Mouse (Mus musculus): ENCODE measurements around the gene Sap30bp.
A peak's percentile ranks its signal among the peaks of the same experiment; 100 is the strongest.

Gene Sap30bp

DNA sequence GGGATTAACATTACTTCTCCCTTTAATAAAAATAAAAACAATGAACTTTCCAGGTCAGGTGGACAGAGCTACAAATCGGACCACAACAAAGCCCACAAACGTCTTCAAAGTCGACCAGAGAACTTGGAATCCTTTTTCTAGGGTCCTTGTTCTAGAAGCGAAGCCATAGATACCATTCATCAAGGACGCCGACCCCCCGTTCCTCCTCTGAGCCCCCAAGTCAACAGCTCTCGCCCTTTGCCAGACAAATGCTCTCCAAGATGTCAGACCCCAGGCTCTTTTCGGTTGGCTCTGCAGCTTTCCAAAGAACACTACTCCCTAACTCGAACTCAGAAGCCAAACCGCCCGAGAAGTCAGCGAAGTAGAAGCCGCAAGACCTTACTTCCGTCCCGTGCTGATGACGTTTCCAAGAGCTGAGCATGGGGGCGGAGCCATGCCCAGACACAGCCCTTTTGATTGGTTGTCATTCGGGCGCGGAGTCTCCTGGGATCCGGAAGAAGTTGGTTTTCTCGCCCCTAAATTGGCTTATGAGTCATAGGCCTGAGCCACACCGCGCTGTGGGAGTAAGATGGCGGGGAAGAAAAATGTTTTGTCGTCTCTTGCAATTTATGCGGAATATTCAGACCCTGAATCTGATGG is at the start of gene Sap30bp, which contains the start of gene Recql5:
Gene Sap30bp (plus strand): TSS at position 175 of the 639 bp plus-strand sequence.
Gene Recql5 (minus strand): TSS at position 370 of the 639 bp plus-strand sequence.
- peak; percentile 97 for DNase-seq (ENCODE audit: low read depth, low spot score)

GRCm38 (mm10) chr11:115884361-115884760 is 48.7 kb upstream of the Sap30bp start:
- no peak for DNase-seq (ENCODE audit: low read depth, low spot score)

DNA sequence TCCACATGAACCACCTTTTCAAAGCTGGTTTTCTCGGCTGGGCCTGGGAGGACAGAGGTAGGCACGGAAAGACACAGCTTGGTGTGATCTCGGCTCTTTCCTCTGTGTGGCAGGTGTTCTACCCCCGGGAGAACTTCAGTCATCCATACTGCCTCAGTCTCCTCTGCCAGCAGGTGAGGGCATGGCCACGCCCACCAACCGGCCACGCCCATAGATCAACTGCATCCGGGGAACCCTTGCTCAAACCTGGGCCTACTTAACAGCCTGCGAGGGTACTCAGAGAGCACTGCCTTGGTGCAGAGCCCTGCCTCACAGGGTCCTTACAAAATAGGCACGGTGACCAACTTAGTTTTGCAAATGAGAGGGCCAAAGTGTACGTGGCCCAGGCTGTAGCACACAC is 47.8 kb upstream of the Sap30bp start:
- no peak for DNase-seq (ENCODE audit: low read depth, low spot score)

GRCm38 (mm10) chr11:115886446-115886845 is 46.6 kb upstream of the Sap30bp start:
- no peak for DNase-seq (ENCODE audit: low read depth, low spot score)

- DNase-seq (ENCODE audit: low read depth, low spot score): no peak
Measured at GRCm38 (mm10) chr11:115888020-115888419, 45.1 kb upstream of the Sap30bp start.

GRCm38 (mm10) chr11:115889159-115889558 is 43.9 kb upstream of the Sap30bp start:
- DNase-seq (ENCODE audit: low read depth, low spot score): no peak

- DNase-seq (ENCODE audit: low read depth, low spot score): no peak
Measured at GRCm38 (mm10) chr11:115892213-115892612, 40.9 kb upstream of the Sap30bp start.

GRCm38 (mm10) chr11:115893071-115893470 is 40.0 kb upstream of the Sap30bp start:
- DNase-seq (ENCODE audit: low read depth, low spot score): no peak

- no peak for DNase-seq (ENCODE audit: low read depth, low spot score)
Measured at GRCm38 (mm10) chr11:115894755-115895520, 38.1 kb upstream of the Sap30bp start.

DNA sequence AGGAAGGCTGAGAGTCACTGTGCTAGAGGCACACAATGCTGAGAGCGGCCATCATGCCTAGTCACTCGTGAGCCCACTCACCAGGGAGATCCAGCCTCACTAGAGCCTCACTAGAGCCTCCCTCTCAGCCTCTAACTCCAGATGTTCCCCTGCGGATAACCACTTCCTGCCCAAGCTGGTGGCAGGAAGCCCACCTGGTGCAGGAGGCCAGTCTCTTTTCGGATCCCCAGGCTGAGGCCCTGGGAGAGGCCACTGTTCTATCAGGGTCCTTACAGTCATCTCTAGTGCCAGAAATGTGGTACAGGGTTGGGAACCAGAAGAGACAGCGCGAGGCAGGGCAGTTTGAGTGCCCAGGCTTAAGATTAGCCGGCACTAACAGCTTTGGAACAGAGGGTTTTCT is 34.6 kb upstream of the Sap30bp start:
- DNase-seq (ENCODE audit: low read depth, low spot score): no peak

- DNase-seq (ENCODE audit: low read depth, low spot score): no peak
Measured at GRCm38 (mm10) chr11:115898886-115899285, 34.2 kb upstream of the Sap30bp start.

DNA sequence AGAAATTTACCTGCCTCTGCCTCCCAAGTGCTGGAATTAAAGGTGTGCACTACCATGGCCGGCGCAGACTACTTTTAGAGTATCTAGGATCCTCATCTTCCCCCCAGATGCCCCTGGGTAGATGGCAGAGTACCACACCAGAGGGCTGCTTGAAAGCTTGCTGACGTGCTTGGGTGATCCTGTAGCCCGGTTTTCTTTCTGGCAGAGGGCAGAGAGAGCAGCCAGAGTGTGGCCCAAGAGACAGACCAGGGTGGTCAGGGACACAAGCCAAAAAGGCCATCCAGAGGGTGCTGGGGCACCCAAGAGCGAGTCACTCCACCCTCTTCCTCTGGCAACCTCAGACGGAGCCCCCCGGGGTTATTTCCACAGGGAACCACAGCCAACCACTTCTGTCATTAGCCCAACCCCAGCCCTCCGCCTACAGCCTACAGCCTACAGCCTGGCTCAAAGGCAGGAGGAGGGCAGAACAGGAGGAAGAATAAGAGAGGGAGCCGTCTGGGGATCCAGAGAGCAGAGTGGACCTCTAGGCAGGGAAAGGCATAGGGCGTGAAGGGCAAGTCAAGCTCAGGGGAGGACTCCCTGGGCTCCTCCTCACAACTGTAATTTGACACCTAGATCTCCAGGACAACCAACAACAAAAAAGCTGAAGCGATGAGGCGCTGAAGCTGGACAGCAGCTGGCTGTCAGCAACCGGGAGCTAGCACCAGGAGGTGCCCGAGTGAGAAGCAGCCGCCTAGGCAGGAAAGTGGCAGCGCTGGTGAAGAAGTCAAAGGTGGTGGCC is 33.4 kb upstream of the Sap30bp start, which contains the start of gene Smim5:
Gene Smim5 (plus strand): TSS at position 481 of the 781 bp plus-strand sequence.
- no peak for DNase-seq (ENCODE audit: low read depth, low spot score)

DNA sequence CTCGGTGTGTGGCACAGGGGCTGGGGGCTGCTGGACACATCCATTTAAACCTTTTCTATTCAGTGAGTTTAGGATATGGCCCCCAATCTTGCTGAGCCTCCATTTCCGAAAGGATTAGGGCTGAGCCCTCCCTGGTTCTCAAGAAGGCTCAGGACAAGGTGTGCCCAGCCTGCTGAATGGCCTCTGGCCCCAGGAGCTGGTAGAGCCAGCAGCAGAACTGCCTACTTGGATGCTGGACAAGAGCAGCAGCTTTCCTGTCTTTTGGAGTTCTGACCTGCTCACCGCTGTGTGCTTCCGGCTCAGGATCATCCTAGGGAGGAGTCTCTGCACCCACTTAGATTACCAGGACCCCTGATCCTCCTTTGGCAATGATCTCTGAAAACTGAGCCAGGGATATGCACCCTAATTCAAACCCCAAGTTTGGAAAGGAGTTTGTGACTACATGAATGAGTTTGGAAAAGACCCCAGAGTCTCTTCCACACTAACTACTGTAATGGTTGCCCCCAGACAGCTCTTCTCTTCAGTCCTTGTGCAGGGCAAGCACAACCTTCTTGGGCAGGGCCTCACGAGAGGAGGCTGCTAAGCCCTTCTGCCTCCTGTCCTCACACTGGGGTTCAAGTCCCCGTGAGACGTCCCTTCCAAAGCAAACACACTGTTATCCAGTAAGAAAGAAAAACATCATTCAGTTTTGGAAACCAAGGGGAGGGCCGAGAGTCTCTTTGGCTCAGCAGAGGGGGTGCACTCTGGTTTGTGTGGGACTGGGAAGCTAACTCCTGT is 32.3 kb upstream of the Sap30bp start:
- no peak for DNase-seq (ENCODE audit: low read depth, low spot score)

GRCm38 (mm10) chr11:115901338-115902161 is 31.5 kb upstream of the Sap30bp start:
- no peak for DNase-seq (ENCODE audit: low read depth, low spot score)

DNA sequence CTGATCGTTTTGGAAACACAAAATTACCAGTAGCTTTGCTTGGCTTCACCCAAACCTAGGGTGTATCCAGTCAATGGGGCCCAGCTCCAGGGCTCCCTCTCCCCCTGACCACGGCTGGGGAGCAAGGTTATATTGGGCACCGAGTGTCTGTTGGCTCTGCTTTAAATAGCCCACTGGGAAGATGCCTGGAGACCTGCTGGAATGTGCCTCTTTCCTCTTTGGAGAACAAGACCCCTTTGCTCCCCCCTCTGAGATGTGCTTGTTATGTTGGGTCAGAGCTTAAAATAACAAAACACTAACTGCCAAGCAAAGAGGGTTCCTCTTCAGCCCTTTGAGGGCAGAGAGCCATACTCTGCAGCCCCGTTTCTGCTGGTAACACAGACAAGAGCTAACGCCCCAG is 30.9 kb upstream of the Sap30bp start:
- no peak for DNase-seq (ENCODE audit: low read depth, low spot score)

DNA sequence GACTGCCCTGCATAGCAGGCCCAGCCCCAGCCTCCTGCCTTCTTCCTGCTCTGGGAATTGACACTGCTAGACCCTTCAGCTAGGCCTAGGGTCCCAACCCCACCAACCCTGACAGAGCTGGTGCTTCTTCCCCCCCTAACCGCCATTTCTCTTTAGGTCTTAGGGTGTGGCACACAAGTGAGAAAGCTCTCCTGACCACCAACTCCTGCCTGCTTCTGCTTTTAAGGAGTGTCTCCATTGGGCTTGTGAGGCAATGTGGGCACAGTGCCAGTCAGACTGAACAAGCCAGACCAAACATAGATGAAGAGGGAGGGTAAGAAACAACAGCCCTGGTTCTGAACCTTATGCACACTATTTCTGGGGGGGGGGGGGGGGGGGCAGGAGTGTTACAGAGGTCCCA is 30.3 kb upstream of the Sap30bp start:
- DNase-seq (ENCODE audit: low read depth, low spot score): no peak

GRCm38 (mm10) chr11:115903384-115904230 is 29.5 kb upstream of the Sap30bp start:
- no peak for DNase-seq (ENCODE audit: low read depth, low spot score)

DNA sequence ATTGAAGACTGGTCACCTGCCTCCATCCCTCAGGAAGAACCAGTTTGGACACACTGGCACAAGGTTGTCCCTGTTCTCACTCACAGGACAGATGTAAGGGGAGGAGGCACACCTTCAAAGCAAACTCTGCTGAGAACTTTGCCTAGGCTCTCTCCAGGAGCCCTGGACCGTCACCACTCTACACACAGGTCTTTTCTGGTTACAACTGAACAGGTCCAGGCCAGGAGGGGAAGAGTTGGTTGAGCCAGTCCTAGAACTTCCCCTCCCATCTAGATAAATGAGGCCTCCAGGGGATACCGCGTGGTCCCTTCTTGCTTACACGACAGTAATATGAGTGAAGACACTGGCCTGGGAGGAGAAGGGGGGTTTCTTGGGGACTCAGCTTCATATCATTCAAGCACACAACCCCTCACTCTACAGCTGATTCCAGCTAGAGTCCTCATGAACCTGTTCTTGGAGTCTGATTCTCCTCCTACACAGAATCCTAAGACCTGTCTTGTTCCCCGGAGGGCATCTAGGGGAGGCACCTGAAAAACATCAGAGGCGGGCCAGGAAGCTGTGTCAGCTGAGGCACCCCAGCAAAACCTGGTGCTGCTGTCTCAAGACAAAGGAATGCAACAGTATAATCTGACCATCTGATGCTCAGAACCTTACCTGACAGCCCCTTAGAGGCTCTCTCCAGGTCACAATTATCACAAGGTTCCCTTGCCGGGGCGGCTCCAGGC is 28.7 kb upstream of the Sap30bp start:
- DNase-seq (ENCODE audit: low read depth, low spot score): no peak

All from brain, embryonic 18.5 days (tissue).